Mouse (Mus musculus) layer of hippocampus, adult 18-20 months (tissue): ENCODE results near the gene H2al3. TPM values are rescaled to one million over a fixed set of nuclear protein-coding genes. Genes with fewer than 3 reads are reported as not detected.

ENCODE experiments used
- DNase-seq, 2 experiments: peaks; one replicate each; pipeline ENCODE4 v3.0.0; 2022; ENCODE audit warnings: low spot score in 2 of 2
- long read RNA-seq: library from polyadenylated mRNA; stranded (forward); transcript quantifications from one replicate; pipeline ENCODE4 v2.0.0, GENCODE M21; 2021
- total RNA-seq, 2 experiments: library from RNA; stranded (reverse); gene quantifications; 2 replicates each; pipeline ENCODE4 v1.2.3; 2021

The H2al3 gene
- total RNA-seq = not detected
- long read RNA-seq = 0 reads

DNA sequence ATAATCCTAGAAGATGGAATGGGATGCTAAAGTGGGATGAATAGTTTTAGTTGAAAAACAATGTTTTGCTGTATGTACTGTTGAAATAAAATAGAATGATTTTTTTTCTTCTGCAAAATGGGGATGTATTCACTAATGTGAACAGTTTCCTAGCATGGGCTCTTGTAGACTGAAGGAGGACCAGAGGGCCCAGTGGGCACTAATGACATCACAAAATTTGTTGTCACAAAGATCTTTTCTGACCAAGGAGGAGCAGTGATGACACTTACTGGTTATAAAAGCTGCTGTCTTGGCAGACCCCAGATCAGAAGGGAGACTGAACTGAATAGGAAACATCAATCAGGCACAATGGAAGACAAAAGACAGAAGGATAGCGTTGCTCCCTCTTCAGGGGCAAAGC lies at the start of gene H2al3:
Gene H2al3 (plus strand): TSS at position 301 of the 400 bp plus-strand sequence.
- no peak for DNase-seq

DNA sequence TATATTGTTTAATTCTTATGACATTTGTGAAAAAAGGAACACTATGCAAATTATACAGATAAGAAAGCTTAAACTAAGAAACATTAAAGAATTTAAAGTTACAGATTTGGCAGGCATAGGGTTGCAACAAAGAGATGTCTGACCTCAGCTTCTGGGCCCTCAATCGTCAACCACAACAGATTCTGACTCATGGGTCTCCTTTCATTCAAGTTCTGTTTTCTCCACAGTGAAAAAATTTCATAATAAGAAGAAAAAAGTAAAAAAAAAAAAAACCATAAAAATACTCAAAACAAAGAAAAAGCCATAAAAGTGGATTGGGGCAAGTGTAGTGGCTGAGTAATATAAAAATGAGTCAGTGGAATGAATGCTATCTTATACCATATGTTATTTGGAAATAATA lies 39.4 kb upstream of the H2al3 start:
- DNase-seq = no peak

DNA sequence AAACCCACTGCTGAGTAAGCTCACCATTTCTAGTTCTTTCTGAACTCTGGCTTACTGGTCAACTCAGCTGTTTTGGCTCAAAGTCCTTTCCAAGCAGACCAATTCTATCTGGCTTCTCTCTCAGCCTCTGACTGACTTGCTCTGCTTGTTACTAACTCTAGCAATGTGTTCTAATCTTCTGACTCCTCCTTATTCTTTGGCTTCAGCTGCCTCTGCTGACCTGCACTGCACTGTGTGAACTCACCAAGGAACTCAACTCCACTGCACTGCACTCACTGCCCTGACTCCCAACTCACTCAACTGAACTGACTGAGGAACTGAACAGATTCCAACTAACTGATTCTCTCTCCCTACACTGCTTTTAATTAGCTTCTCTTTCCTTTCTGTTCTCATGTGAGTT lies 37.0 kb upstream of the H2al3 start:
- DNase-seq = no peak

DNA sequence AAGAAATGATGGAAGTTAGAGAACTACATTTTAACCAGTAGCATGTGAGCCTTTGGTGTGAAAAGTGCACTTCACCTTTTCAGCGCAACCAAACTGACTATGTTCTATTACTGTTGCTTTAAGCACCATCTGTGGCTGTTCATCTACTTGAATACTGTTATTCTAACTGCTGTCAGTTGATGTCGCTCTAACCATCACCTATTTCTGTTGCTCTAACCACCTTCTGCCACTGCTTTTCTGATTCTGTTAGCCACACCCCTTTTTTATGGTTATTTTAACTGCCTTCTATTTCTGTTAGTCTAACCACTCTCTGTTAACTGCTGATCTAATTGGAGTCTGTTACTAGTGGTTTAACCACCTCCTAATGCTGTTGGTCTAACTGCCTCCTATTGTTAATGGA lies 14.7 kb upstream of the H2al3 start:
- no peak for DNase-seq

DNA sequence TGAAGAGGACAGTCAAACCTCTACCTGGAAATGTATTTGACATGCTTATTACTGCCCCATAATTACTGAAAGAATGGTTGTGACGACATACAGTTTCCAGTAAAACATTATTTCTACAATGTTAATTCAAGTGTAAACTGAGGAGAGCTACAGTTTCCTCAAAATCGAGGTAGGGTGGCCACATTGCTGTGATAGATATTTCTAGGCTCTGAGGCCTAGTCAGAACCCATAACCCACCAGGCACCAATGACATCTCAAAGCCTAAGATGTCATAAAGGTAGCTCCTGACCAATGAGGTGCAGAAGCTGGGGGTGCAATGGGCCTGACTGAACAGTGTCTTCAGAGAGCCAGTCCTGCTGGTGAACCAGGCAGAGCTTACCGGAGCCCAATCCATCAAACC lies 2.9 kb upstream of the H2al3 start, which contains the start of gene Hypm:
Gene Hypm (plus strand): TSS at position 301 of the 400 bp plus-strand sequence.
- no peak for DNase-seq

DNA sequence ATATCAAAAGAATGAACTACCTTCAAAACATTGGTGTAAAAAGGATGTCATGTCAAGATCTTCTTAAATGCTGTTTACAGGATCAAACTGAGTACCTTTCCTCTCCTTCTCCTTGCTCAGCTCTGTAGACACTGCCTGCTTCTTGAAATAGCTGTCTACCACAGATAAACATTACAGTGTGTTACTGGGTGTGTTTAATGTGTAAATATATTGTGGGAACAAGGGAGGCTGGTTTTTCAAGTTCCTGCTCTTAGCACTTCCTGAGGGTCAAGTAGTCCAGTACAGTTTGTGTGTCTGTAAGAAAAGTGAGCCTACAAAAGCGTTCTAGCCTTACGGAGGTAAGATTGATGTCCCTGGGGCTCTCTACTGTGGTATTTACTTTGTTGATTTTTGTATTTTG lies 12.4 kb downstream of the H2al3 start:
- no peak for DNase-seq

DNA sequence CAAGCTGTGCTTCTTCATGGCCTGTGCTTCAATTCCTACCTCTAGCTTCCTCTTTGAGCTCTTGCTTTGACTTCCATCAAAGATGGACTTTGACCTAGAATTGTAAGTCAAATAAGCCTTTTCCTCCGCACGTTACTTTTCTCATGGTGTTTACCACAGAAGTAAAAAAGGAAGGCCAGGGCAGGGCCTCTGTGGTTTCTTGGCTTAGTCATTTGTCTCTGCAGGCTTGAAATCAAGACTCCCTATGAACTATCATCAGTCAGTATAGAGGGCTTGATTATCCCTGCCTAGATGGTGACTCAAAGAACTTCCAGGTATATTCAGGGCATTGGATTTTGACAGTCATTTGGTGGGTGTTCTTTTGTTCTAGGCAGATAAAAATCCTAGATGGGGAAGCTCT lies 26.0 kb downstream of the H2al3 start:
- no peak for DNase-seq

DNA sequence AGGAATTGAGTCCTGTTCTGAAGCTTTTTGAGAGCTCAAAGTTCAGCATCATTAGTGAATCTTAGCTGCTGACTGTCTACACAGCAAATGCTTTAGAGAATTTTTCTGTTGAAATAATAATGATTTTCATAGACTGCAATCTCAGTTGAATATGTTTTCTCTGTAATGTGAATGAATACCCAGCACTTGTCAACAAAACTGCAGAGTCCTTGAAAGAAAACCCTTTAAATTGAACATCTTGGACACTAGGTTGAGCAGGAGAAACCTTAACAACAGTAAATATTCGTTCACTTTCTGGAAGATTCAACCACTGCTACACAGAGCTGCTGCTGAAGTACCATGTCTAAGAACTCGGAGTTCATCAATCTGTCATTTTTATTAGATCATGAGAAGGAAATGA lies 35.8 kb downstream of the H2al3 start, which contains the start of gene Sytl5:
Gene Sytl5 (plus strand): TSS at position 301 of the 400 bp plus-strand sequence.
- DNase-seq = no peak

Other genes with a start within 250 kb of the H2al3 start
- gene Dynlt3, start 186.7 kb upstream of the H2al3 start, total RNA-seq = 100 to 1,000 TPM; 124 to 132 TPM
- gene Hypm, start 2.8 kb upstream of the H2al3 start, total RNA-seq = not detected
- gene Sytl5, start 35.9 kb downstream of the H2al3 start, total RNA-seq = 1 to 10 TPM; 5.7 to 6.9 TPM